Mouse (Mus musculus): Measurements from ENCODE around the gene Ptpn6. TPM values are rescaled to one million over a fixed set of nuclear protein-coding genes. Genes with fewer than 3 reads are reported as not detected.
A peak's percentile ranks its signal among the peaks of the same experiment; 100 is the strongest.

Ptpn6 gene
- polyA plus RNA-seq (2015; fragmentation: Nextera tagmentation; extraction: Ambion mirVana) = 2.4 and 4.0 TPM in 2 replicates

DNA sequence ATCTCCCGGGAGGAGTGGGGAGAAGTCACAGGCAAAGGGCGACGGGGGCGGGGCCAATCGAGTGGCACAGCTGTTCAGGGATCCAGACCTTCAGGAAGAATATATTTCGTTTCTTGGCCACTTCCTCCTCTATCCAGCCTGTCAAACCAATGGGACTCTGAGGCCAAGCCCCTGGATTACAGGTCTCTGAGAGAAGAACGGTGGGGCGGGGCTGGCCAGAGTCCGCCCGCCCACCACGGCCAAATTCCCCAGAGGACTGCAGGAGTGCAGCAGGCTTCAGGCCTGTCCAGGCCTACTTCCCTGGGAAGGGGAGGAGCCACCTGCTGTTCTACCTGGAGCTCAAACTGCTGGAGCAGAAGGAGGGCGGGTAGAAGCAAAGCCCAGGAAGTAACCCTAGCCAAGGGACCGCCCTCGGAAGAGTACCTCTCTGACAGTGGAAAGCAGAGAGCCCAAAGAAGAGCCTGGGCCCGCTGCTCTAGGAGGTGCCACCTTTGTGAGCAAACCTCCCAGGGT, at the start of gene Ptpn6:
Ptpn6 (minus strand) TSS at position 204 of the 513 bp plus-strand sequence.
- H3K4me3 ChIP-seq (ENCODE audit: low read depth, low read length) = no peak within 1 kb of the TSS
- no peaks in the 10 kb centered on the region for H3K27me3 ChIP-seq (ENCODE audit: control insufficient read depth, insufficient read depth, low read depth, low read length)
- no peak within 1 kb of the TSS for H3K4me2 ChIP-seq (ENCODE audit: low read length)
- ATAC-seq = no peak
- 17% methylated on average over 15 of the region's 15 CpGs for WGBS
- peaks cover 25% of the 10 kb centered on the region for H3K4me1 ChIP-seq (ENCODE audit: control insufficient read depth, insufficient read depth, low read length)
- H3K9ac ChIP-seq (ENCODE audit: low read depth, low read length) = 0 out of 2 replicates have a peak within 1 kb of the TSS, but pooled peaks have one; percentile 25
- H3K36me3 ChIP-seq (ENCODE audit: control insufficient read depth, insufficient read depth, low read length) = peaks cover 12% of the 10 kb centered on the region
- peak within 1 kb of the TSS; percentile 94; the same call in 1 of the 2 replicates for H3K27ac ChIP-seq (ENCODE audit: low read length)
- no peaks in the 10 kb centered on the region for H3K9me3 ChIP-seq (replicated peaks; ENCODE audit: control insufficient read depth, low read length, poor library complexity, severe bottlenecking)

DNA sequence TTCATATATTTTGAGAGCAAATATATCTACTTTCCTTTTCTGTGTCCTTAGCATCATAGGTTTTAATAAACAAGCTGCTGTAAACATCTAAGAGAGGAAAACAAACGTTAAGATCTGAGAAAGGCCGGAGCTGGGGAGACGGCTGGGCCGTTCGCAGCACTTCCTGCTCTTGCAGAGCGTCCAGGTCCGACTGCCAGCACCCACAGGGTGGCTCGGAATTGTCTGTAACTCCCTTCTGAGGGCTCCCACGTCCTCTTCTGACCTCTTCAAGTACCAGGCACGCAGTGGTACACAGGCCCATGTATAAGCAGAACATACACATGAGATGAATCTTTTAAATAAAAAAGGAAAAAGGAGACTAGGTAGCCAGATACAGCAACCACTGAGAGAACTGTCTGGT, 49.2 kb upstream of the Ptpn6 start:
- Histone ChIP-seq H3K27me3 (ENCODE audit: control insufficient read depth, insufficient read depth, low read depth, low read length) (no peaks in the 10 kb centered on the region), H3K36me3 (ENCODE audit: control insufficient read depth, insufficient read depth, low read length) (no peaks in the 10 kb centered on the region), H3K4me3 (ENCODE audit: low read depth, low read length) (no peak overlapping the region), H3K9me3 (replicated peaks; ENCODE audit: control insufficient read depth, low read length, poor library complexity, severe bottlenecking) (no peaks in the 10 kb centered on the region), H3K27ac (ENCODE audit: low read length) (no peak overlapping the region), H3K4me1 (ENCODE audit: control insufficient read depth, insufficient read depth, low read length) (no peaks in the 10 kb centered on the region), H3K4me2 (ENCODE audit: low read length) (no peak overlapping the region), H3K9ac (ENCODE audit: low read depth, low read length) (no peak overlapping the region)
- WGBS = 83% methylated on average over 10 of the region's 10 CpGs
- no peak for ATAC-seq

DNA sequence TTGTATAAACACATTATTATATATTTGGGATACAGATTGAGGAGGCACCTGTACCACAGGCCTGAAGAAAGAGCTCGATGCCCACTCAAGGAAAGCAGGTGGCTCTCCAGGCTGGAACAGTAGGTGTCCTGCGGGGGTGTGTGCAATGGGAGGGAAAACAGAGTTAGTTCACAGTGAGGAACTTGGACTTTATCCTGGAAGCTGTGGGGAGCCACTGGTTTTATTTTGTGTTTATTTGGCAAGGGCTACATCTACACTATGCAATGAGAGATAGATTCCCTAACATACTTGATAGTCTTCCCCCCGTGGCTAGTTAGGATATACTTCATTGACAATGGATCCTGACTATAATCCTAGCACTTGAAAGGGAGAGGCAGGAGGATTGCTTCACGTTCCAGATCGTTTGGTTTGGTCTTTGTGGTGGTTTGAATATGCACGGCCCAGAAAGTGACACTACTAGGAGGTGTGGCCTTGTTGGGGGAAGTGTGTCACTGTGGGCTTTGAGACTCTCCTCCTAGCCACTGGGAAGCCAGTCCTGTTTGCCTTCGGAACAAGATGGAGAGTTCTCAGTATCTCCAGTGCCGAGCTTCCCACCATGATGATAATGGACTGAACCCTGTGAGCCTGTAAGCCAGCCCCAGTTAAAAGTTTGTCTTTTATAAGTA, 48.4 kb upstream of the Ptpn6 start:
- WGBS = 52% methylated on average over 8 of the region's 8 CpGs
- H3K4me1 ChIP-seq (ENCODE audit: control insufficient read depth, insufficient read depth, low read length) = no peaks in the 10 kb centered on the region
- H3K27ac ChIP-seq (ENCODE audit: low read length) = no peak overlapping the region

DNA sequence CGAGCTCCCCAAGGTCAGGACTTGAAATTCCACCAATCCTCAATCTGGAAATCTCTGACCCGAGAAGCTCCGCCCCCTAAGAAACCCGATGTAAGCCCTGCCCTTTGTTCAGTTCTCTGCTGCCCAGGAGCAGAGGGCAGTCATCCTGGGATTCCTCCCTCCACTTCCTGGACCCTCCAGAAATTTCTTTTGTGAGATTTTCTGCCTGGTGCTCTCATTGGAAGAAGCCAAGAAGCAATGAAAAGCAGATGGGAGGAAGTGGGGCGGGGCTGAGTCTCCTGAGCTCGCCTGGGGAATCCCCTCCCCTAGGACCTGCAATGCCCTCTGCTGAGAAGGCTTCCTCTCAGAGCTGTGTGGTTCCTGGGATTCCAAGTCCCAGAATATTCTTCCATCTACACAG, 43.9 kb upstream of the Ptpn6 start:
- 25% methylated on average over 6 of the region's 6 CpGs for WGBS
- no peak overlapping the region for H3K4me3 ChIP-seq (ENCODE audit: low read depth, low read length)
- peaks cover 9% of the 10 kb centered on the region for H3K4me1 ChIP-seq (ENCODE audit: control insufficient read depth, insufficient read depth, low read length)
- H3K36me3 ChIP-seq (ENCODE audit: control insufficient read depth, insufficient read depth, low read length) = no peaks in the 10 kb centered on the region
- no peak for ATAC-seq
- H3K4me2 ChIP-seq (ENCODE audit: low read length) = no peak overlapping the region
- no peaks in the 10 kb centered on the region for H3K27me3 ChIP-seq (ENCODE audit: control insufficient read depth, insufficient read depth, low read depth, low read length)
- H3K27ac ChIP-seq (ENCODE audit: low read length) = no peak overlapping the region
- no peaks in the 10 kb centered on the region for H3K9me3 ChIP-seq (replicated peaks; ENCODE audit: control insufficient read depth, low read length, poor library complexity, severe bottlenecking)
- no peak overlapping the region for H3K9ac ChIP-seq (ENCODE audit: low read depth, low read length)

More for the DNA sequence above, 48.4 kb upstream of the Ptpn6 start:
- no peaks in the 10 kb centered on the region for H3K36me3 ChIP-seq (ENCODE audit: control insufficient read depth, insufficient read depth, low read length)
- H3K9me3 ChIP-seq (replicated peaks; ENCODE audit: control insufficient read depth, low read length, poor library complexity, severe bottlenecking) = no peaks in the 10 kb centered on the region
- no peak overlapping the region for H3K4me3 ChIP-seq (ENCODE audit: low read depth, low read length)
- H3K9ac ChIP-seq (ENCODE audit: low read depth, low read length) = no peak overlapping the region
- H3K27me3 ChIP-seq (ENCODE audit: control insufficient read depth, insufficient read depth, low read depth, low read length) = no peaks in the 10 kb centered on the region
- ATAC-seq = no peak
- no peak overlapping the region for H3K4me2 ChIP-seq (ENCODE audit: low read length)

DNA sequence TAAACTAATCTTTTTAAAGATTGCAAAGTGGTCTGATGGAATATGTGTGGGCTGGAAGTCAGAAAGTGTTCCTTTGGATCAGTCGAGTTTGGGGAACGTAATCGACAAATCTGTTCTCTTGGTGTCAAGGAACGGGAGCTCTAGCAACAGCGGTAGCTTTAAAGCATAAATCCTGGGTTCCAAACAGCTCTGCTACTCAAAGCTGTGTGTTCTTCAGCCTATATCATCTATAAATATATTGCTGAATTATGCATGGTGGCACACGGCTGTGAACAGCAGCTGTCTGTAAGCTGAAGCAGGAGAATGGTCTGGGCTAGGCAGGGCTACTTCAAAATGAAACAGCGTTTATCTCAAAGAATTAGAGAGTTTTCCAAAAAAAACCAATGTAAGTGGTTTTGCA, 42.4 kb upstream of the Ptpn6 start:
- ATAC-seq = no peak
- WGBS = 86% methylated on average over 7 of the region's 7 CpGs
- H3K9ac ChIP-seq (ENCODE audit: low read depth, low read length) = no peak overlapping the region
- H3K4me1 ChIP-seq (ENCODE audit: control insufficient read depth, insufficient read depth, low read length) = peaks cover 9% of the 10 kb centered on the region
- H3K4me3 ChIP-seq (ENCODE audit: low read depth, low read length) = no peak overlapping the region
- no peaks in the 10 kb centered on the region for H3K27me3 ChIP-seq (ENCODE audit: control insufficient read depth, insufficient read depth, low read depth, low read length)
- H3K36me3 ChIP-seq (ENCODE audit: control insufficient read depth, insufficient read depth, low read length) = no peaks in the 10 kb centered on the region
- no peaks in the 10 kb centered on the region for H3K9me3 ChIP-seq (replicated peaks; ENCODE audit: control insufficient read depth, low read length, poor library complexity, severe bottlenecking)
- no peak overlapping the region for H3K27ac ChIP-seq (ENCODE audit: low read length)
- no peak overlapping the region for H3K4me2 ChIP-seq (ENCODE audit: low read length)

DNA sequence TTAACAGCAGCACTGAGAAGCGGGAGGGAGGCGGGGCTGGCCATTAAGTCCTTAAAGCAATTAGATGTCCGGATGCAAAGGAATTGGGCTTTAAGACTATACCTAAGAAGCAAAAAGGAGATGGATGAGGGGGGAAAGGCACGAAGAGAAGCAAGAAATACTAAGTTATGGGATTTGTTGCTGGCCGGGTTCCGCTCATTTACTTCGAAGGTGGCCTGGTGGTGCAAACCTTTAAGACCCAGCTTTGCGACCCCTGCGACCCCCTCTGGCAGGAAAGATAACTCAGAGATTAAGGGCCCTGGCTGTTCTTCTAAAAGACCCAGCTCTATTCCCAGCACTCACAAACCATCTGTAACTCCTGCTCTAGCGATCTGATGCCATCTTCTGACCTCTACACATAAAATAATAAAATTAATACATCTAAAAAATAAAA, 41.5 kb upstream of the Ptpn6 start:
- Histone ChIP-seq H3K4me1 (ENCODE audit: control insufficient read depth, insufficient read depth, low read length) (peaks cover 9% of the 10 kb centered on the region), H3K9ac (ENCODE audit: low read depth, low read length) (no peak overlapping the region), H3K4me3 (ENCODE audit: low read depth, low read length) (peak overlapping the region; percentile 34), H3K27ac (ENCODE audit: low read length) (no peak overlapping the region), H3K36me3 (ENCODE audit: control insufficient read depth, insufficient read depth, low read length) (no peaks in the 10 kb centered on the region), H3K4me2 (ENCODE audit: low read length) (peak overlapping the region; percentile 64), H3K27me3 (ENCODE audit: control insufficient read depth, insufficient read depth, low read depth, low read length) (no peaks in the 10 kb centered on the region), H3K9me3 (replicated peaks; ENCODE audit: control insufficient read depth, low read length, poor library complexity, severe bottlenecking) (no peaks in the 10 kb centered on the region)
- peak; percentile 33; the same call in 1 of the 2 replicates for ATAC-seq
- 3% methylated on average over 10 of the region's 10 CpGs for WGBS

DNA sequence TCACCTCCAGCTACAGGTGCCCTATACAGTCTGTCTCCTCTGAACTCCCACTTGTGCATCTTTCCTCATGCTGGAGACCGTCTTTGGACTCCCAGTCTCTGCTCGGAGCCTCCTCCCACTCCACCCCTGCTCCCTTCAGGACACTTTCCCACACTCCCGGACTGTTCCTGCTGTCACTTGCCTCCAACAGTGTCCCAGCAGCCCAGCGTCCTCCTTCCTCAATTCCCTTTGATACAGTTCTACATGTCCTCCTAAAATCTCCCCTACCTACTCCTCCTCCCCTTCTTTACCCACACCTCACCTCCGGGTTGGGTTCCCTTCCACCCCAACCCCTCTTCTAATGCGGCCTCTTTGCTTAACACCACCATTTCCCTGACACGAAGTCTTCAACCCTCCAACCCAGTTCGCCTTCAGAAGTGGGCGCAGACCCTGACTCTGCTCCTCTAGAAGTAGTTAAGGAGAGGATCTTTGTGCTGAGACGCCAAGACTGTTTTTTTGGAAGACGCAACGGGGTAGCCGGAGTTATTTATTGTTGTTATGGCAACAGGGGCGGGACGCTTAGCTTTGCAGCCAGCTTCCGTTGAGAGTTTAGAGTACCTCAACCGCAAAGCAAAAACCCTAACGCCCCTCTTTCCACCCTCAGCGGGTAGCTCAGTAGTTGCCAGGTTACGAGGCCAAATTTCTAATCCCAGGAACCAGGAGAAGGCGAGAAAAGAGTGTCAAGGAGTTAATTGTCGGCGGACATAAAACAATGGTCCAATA, 40.9 kb upstream of the Ptpn6 start, which contains the start of gene Lrrc23:
Lrrc23 (minus strand) TSS at position 506 of the 762 bp plus-strand sequence.
- H3K27ac ChIP-seq (ENCODE audit: low read length) = no peak within 1 kb of the TSS
- H3K9ac ChIP-seq (ENCODE audit: low read depth, low read length) = 0 out of 2 replicates have a peak within 1 kb of the TSS, but pooled peaks have one; percentile 5

DNA sequence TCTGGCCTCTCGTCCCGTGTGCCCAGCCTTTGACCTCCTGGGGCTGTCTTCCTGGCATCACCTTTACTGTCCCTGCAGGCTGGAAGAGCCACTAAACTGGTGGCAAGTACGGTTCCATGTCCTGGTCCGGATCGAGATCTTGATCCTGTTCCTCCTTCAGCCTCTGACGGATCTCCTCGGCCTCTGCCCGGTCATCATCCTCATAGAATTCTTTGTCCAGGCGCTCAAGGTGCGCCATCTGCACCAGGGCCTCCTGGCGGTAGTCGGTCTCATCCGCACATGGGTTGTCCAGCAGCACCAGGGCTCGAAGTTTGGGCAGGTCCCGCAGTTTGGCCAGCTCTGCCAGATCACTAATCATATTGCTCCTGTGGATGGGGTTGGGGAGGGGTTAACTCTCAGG, 32.0 kb upstream of the Ptpn6 start:
- Histone ChIP-seq H3K4me3 (ENCODE audit: low read depth, low read length) (no peak overlapping the region), H3K4me1 (ENCODE audit: control insufficient read depth, insufficient read depth, low read length) (peaks cover 18% of the 10 kb centered on the region), H3K27me3 (ENCODE audit: control insufficient read depth, insufficient read depth, low read depth, low read length) (no peaks in the 10 kb centered on the region), H3K36me3 (ENCODE audit: control insufficient read depth, insufficient read depth, low read length) (no peaks in the 10 kb centered on the region), H3K27ac (ENCODE audit: low read length) (no peak overlapping the region), H3K4me2 (ENCODE audit: low read length) (no peak overlapping the region), H3K9me3 (replicated peaks; ENCODE audit: control insufficient read depth, low read length, poor library complexity, severe bottlenecking) (no peaks in the 10 kb centered on the region), H3K9ac (ENCODE audit: low read depth, low read length) (peak overlapping the region; percentile 84; the same call in 1 of the 2 replicates)
- WGBS = 88% methylated on average over 15 of the region's 15 CpGs
- ATAC-seq = no peak

More for the DNA sequence above, 40.9 kb upstream of the Ptpn6 start, which contains the start of gene Lrrc23:
- Histone ChIP-seq H3K4me1 (ENCODE audit: control insufficient read depth, insufficient read depth, low read length) (peaks cover 9% of the 10 kb centered on the region), H3K4me2 (ENCODE audit: low read length) (peak within 1 kb of the TSS; percentile 64), H3K9me3 (replicated peaks; ENCODE audit: control insufficient read depth, low read length, poor library complexity, severe bottlenecking) (no peaks in the 10 kb centered on the region), H3K27me3 (ENCODE audit: control insufficient read depth, insufficient read depth, low read depth, low read length) (no peaks in the 10 kb centered on the region), H3K36me3 (ENCODE audit: control insufficient read depth, insufficient read depth, low read length) (no peaks in the 10 kb centered on the region), H3K4me3 (ENCODE audit: low read depth, low read length) (peak within 1 kb of the TSS; percentile 34)
- ATAC-seq = peak; percentile 69
- WGBS = 2% methylated on average over 23 of the region's 23 CpGs

All from midbrain, embryonic 16.5 days (tissue).